Mouse (Mus musculus) cerebellum, adult 11 months (tissue): ENCODE data around the gene Akap6.

Experiments used
- DNase-seq: peaks from one replicate; pipeline ENCODE4 v3.0.0; 2022

The Akap6 gene

GRCm38 (mm10) chr12:52918939-52919338 lies 219.8 kb downstream of the Akap6 start:
- DNase-seq, result no peak

GRCm38 (mm10) chr12:52922510-52922909 lies 223.3 kb downstream of the Akap6 start:
- no peak for DNase-seq

- no peak for DNase-seq
Measured at GRCm38 (mm10) chr12:52925448-52925847, 226.3 kb downstream of the Akap6 start.

GRCm38 (mm10) chr12:52933832-52934231 lies 234.6 kb downstream of the Akap6 start:
- no peak for DNase-seq

GRCm38 (mm10) chr12:52934989-52935388 lies 235.8 kb downstream of the Akap6 start:
- no peak for DNase-seq

GRCm38 (mm10) chr12:52938786-52939185 lies 239.6 kb downstream of the Akap6 start:
- no peak for DNase-seq

GRCm38 (mm10) chr12:52939324-52939946 lies 240.3 kb downstream of the Akap6 start:
- no peak for DNase-seq

- DNase-seq, result no peak
Measured at GRCm38 (mm10) chr12:52941941-52942340, 242.8 kb downstream of the Akap6 start.

GRCm38 (mm10) chr12:52944274-52944673 lies 245.1 kb downstream of the Akap6 start:
- DNase-seq, result no peak

- DNase-seq, result no peak
Measured at GRCm38 (mm10) chr12:52944949-52945348, 245.8 kb downstream of the Akap6 start.

- no peak for DNase-seq
Measured at GRCm38 (mm10) chr12:52950660-52951059, 251.5 kb downstream of the Akap6 start.

GRCm38 (mm10) chr12:52957587-52957986 lies 258.4 kb downstream of the Akap6 start:
- DNase-seq, result no peak

GRCm38 (mm10) chr12:52957994-52958393 lies 258.8 kb downstream of the Akap6 start:
- DNase-seq, result no peak

GRCm38 (mm10) chr12:52991745-52992144 lies 292.6 kb downstream of the Akap6 start:
- DNase-seq, result peak; percentile 43

- DNase-seq, result no peak
Measured at GRCm38 (mm10) chr12:53012336-53012735, 313.2 kb downstream of the Akap6 start.

- no peak for DNase-seq
Measured at GRCm38 (mm10) chr12:53014539-53014938, 315.4 kb downstream of the Akap6 start.

- no peak for DNase-seq
Measured at GRCm38 (mm10) chr12:53024575-53025246, 325.5 kb downstream of the Akap6 start.

GRCm38 (mm10) chr12:53027308-53027707 lies 328.1 kb downstream of the Akap6 start:
- DNase-seq, result no peak

GRCm38 (mm10) chr12:53028926-53029325 lies 329.7 kb downstream of the Akap6 start:
- no peak for DNase-seq

- no peak for DNase-seq
Measured at GRCm38 (mm10) chr12:53029910-53030309, 330.7 kb downstream of the Akap6 start.

- DNase-seq, result peak; percentile 31
Measured at GRCm38 (mm10) chr12:53032762-53033161, 333.6 kb downstream of the Akap6 start.

GRCm38 (mm10) chr12:53033404-53033913 lies 334.3 kb downstream of the Akap6 start:
- DNase-seq, result peak; percentile 4

- DNase-seq, result no peak
Measured at GRCm38 (mm10) chr12:53040634-53041033, 341.5 kb downstream of the Akap6 start.

GRCm38 (mm10) chr12:53042739-53043138 lies 343.6 kb downstream of the Akap6 start:
- DNase-seq, result no peak
